Mouse (Mus musculus): ENCODE measurements at regions not wholly inside any gene's neighbourhood (a gene's known extent, or its start where the extent isn't known, plus 50 kb on each side); places are given as distances from the start of the nearest gene placed in this dataset.
"Not testable (repeated sequence)": the region's sequence is repeated elsewhere in the genome, so short reads cannot be mapped to it uniquely, and the experiment has no call there.

GRCm38 (mm10) chr13:10855947-10856561 lies 495.4 kb upstream of the Chrm3 start:
- not testable (repeated sequence) for DNase-seq

- DNase-seq, result no peak
These were observed 484.6 kb upstream of the Chrm3 start for GRCm38 (mm10) chr13:10845212-10845611.

- no peak for DNase-seq
These were observed 438.8 kb upstream of the Chrm3 start for GRCm38 (mm10) chr13:10799351-10799913.
